Mouse (Mus musculus) NIH3T3 (cell line): ENCODE measurements at regions not wholly inside any gene's neighbourhood (a gene's known extent, or its start where the extent isn't known, plus 50 kb on each side); places are given as distances from the start of the nearest gene placed in this dataset.

Experiments used
- DNase-seq: peaks from one replicate; pipeline ENCODE4 v3.0.0-alpha.2; 2012; ENCODE audit warnings: low read depth

- no peak for DNase-seq
Observed at GRCm38 (mm10) chr4:54812740-54813634, 131.9 kb upstream of the Zfp462 start.

DNA sequence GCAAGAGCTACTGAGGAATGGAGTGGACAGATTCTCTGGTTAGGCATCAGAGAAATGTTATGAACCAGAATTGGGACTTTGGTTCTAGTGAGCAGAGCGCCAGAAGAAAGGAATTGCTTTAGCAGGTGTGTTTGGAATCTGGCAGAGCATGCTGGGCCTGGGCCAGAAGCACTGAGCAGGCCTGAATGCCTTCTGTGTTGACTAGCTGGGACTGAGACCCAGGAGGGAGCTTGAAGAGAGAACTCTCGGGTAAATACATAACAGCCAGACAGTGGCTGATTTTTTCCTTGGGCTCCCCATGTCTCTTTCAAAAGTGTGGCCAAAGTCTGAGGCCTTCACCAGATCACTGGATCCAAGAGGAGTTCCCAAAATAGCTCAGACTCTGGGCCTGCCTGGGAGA is 107.5 kb upstream of the Zfp462 start:
- no peak for DNase-seq

DNA sequence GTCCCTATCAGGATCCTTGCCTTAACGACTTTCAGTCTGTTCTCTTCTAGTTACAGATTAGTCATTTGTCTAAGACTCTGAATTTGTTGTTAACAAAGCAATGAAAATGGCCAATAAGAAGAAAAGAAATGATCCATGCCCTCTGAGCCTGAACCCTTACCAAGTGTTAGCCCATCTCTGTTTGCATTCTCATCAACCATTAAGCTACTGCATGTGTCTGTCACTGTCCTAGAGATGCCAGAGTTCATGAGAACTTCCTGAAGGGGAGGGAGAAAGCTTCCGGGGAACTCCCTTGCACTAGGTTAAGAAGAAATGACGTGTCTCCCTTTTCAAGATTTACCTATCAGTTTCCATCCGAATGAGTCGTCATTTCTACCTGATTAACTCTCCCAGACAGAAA is 106.7 kb upstream of the Zfp462 start:
- DNase-seq, result no peak

DNA sequence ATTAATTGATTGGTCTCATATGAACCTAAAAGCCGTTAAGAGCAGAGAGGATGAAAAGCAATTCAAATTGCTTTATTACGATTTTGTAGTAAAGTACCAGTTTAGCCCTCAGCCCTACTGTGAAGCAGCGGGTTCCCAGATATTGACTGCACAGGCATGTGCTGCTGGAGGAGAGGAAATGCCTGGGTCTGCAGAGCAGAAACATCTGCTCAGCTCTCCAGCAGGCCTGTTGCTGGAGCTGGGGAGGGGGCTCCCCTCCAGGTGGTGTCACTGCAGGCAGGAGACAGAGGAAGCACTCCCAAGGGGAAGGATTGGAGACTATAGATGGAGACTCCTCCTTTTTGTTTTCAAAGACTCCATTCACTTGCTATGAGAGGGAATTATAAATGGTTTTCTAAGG is 106.1 kb upstream of the Zfp462 start:
- DNase-seq, result no peak

DNA sequence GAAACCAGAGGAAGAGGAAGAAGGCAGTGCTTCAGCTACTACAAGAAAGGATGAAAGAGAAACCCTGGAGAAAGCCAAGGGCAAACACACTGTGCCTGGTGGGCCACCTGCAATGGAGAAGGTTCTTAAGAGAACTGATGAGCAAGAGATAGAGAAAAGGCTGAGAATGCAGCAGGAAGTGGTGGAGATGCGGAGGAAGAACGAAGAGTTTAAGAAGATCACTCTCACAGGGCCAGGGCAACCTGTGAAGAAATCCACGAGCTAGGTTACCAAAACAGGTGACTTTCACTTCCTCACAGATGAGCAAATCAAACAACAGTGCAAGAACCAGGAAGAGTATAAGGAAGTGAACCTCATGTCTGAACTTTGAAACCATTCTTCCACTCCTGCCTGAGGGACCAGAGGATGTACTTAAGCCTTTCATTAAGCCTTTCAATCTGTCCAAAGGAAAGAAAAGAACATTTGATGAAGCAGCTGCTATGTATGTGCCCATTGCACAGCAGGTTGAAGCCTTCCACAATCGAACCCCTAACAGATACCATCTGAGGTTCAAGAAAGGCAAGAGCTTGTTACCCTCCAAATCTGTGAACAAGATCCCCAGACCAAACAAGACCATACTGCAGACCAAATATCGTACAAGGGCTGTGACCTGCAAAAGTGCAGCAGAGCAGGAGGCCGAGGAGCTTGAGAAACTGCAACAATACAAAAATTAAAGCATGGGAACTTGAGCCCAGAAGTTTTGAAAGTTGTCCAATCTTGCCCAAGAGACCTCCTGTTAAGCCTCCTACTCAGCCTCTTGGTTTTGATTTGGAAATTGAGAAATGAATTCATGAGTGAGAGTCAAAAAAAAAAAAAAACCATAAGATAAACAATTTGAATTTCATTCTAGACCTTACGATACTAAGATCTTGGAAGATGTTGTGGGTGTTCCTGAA is 91.6 kb upstream of the Zfp462 start:
- peak; percentile 41 for DNase-seq

- DNase-seq, result no peak
Observed at GRCm38 (mm10) chr4:54858604-54859003, 86.2 kb upstream of the Zfp462 start.

- no peak for DNase-seq
Observed at GRCm38 (mm10) chr4:54866062-54866461, 78.8 kb upstream of the Zfp462 start.

DNA sequence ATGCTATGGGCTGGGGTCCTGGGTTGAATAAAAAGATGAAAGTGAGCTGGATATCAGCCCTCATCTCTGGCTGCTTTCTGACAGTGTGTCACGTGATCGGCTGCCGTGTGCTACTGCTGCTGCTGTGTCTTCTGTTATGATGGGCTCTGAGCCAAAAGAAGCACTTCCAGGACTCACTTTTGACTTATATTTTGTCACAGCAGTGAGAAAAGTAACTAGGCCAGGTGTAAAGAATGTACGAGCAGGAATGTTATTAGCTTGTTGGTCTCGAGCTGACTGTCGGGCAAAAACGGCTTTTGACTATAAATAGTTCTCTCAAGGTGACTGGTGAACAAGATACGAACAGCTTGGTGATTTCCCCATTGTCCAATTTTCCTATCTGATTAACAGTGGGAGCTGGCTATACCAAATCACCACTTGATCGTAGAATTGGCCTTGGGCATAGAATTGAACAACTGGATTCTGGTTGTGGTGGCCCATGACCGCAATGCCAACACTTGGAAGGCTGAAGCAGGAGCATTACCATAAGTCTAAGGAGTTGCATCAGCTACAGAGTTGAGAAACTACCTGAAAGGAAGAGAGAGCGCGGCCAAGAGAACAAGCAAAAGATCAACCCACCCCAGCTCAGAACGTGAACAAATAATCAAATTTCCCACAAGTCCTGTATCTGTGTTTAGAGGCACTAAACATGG is 70.6 kb upstream of the Zfp462 start:
- DNase-seq, result no peak

- no peak for DNase-seq
Observed at GRCm38 (mm10) chr4:54875506-54875905, 69.3 kb upstream of the Zfp462 start.

GRCm38 (mm10) chr4:54877361-54877760 is 67.5 kb upstream of the Zfp462 start:
- DNase-seq, result peak; percentile 68

DNA sequence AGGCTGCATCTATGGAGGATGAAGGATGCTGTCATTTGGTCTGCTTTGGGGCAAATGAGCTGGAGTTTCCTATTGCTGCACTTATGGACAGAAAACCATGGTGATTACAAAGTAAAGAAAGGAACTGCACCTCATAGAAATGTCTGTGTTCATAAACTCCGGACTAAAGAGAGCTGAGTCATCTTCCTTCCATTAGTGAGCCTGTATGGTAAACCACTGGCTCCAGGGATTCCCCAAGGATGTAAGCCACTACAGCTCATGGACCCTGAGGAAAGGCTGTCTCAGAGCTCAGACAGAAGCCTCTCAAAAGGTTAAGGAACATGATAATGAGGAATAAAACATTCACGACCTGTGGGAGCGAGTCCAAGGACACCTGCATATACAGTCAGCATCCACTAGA is 66.3 kb upstream of the Zfp462 start:
- DNase-seq, result peak; percentile 59

GRCm38 (mm10) chr4:54893288-54893687 is 51.6 kb upstream of the Zfp462 start:
- no peak for DNase-seq
